Mouse (Mus musculus): ENCODE data around the gene Prkn. TPM values are rescaled to one million over a fixed set of nuclear protein-coding genes. Genes with fewer than 3 reads are reported as not detected.

Prkn gene
- polyA plus RNA-seq, 1 experiment from 2014 or later, result 2.4 TPM

DNA sequence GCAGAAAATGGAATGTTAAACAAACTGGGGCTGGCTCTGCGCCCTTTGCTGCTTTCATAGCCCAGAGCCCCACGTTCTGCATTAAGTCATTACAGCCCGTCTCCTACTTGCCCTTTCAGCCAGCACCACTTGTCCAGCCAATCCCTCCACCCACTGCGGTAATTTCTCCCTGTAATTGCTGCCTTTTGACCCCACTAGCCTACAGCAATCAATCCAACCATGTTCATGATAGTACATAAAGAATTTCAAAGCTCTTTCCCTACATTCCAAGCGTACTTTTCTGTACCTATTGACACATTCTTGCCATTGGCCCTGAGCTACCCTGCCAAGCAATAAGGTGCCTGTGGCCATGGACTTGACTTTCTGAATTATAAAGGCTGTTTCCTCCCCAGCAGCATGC, 881.7 kb downstream of the Prkn start:
- Histone ChIP-seq H3K9ac (no peak overlapping the region), H3K4me2 (replicated peaks) (no peak overlapping the region), H3K27me3 (no peaks in the 10 kb centered on the region), H3K4me3 (no peak overlapping the region), H3K4me1 (no peaks in the 10 kb centered on the region), H3K9me3 (replicated peaks) (no peaks in the 10 kb centered on the region), H3K27ac (no peak overlapping the region), H3K36me3 (no peaks in the 10 kb centered on the region)
- 75% methylated on average over 5 of the region's 5 CpGs for WGBS
- ATAC-seq (ENCODE audit: low FRiP score), result no peak

DNA sequence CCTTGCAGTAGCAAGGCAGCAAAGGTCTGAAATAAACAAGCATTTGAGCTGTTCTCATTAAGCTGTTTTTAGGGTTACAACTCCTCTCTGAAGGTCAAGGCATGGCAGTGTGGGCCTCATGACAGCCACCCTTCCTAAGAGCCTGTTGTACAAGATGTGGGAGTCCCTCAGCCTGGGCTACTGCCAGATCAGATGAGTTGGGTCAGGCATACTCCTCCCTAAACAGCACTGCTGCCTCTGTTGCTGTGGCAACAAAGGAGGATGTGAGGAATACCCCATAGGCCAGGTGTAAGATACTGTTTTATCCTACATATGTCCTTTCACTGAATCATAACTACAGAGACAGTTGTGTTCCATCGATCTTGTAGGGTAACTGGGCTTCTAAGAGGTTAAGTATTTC, 882.3 kb downstream of the Prkn start:
- no peak for ATAC-seq (ENCODE audit: low FRiP score)
- Histone ChIP-seq H3K27ac (no peak overlapping the region), H3K9me3 (replicated peaks) (no peaks in the 10 kb centered on the region), H3K4me1 (no peaks in the 10 kb centered on the region), H3K36me3 (no peaks in the 10 kb centered on the region), H3K9ac (no peak overlapping the region), H3K4me3 (no peak overlapping the region), H3K4me2 (replicated peaks) (no peak overlapping the region), H3K27me3 (no peaks in the 10 kb centered on the region)
- WGBS, result 88% methylated on average over 1 of the region's 1 CpGs

DNA sequence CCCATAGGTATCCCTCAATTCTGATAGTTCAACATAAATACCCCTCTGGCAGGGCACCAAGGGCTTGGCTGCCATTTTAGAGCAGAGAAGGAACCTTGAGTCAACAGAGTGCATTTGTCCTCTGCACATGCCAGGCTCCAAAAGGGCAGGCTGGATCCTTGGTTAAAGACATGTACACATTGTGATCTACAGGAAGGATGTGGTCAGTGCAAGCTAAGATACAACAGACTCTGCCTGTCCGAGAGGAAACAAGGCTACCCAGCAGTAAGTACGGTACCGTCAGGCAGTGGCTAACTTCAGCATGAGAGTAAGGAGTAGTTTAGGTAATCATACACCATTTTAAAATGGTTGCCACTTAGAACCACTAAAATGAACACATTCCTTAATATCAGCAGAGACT, 884.0 kb downstream of the Prkn start:
- Histone ChIP-seq H3K27me3 (no peaks in the 10 kb centered on the region), H3K4me3 (no peak overlapping the region), H3K4me2 (replicated peaks) (no peak overlapping the region), H3K27ac (no peak overlapping the region), H3K9ac (no peak overlapping the region), H3K36me3 (no peaks in the 10 kb centered on the region), H3K4me1 (no peaks in the 10 kb centered on the region), H3K9me3 (replicated peaks) (no peaks in the 10 kb centered on the region)
- 91% methylated on average over 3 of the region's 3 CpGs for WGBS
- no peak for ATAC-seq (ENCODE audit: low FRiP score)

DNA sequence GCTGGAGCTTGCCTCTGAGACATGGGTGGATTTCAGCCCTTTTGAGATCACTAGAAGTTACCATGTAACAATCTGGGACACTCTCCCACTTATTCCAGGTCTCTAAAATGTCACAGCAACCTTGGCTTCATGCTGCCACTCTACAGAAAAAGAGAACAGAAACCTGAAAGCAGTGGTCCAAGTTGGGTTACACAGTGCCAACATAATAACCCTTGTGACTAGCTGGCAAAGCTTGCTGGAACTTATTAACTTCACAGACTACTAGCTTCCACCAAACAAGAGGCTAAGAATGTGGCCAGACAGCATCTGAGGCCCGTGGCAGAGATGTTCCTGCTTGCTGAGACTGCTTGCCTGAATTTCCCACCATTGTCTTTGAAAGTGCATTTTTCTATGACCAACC, 886.9 kb downstream of the Prkn start:
- WGBS, result 48% methylated on average over 1 of the region's 1 CpGs
- H3K27me3 ChIP-seq, result no peaks in the 10 kb centered on the region
- H3K9ac ChIP-seq, result no peak overlapping the region
- no peaks in the 10 kb centered on the region for H3K36me3 ChIP-seq
- no peak overlapping the region for H3K4me3 ChIP-seq
- H3K4me1 ChIP-seq, result peaks cover 4% of the 10 kb centered on the region
- ATAC-seq (ENCODE audit: low FRiP score), result no peak
- no peaks in the 10 kb centered on the region for H3K9me3 ChIP-seq (replicated peaks)
- H3K27ac ChIP-seq, result no peak overlapping the region
- H3K4me2 ChIP-seq (replicated peaks), result no peak overlapping the region

DNA sequence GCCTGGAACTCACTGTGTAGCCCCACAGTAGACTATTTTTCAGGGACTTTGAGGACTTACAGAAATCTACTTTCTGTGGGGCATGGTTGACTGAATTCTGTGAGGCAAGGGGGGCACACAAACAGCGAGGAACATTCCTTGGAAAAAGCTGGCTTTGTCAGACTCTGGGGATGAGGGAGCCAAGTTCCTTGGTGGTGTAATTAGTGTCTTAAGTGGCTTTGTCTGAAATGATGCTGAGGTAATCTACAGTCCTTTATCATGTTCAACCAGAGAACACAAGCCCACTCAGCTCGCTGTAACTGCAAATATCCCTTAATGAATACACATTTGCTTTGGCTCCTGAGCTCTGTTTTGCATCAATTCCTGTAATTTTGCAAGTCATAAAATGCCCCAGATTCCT, 888.1 kb downstream of the Prkn start:
- no peaks in the 10 kb centered on the region for H3K9me3 ChIP-seq (replicated peaks)
- no peak overlapping the region for H3K4me3 ChIP-seq
- no peaks in the 10 kb centered on the region for H3K36me3 ChIP-seq
- no peak overlapping the region for H3K27ac ChIP-seq
- no peak overlapping the region for H3K9ac ChIP-seq
- H3K4me2 ChIP-seq (replicated peaks), result no peak overlapping the region
- no peak for ATAC-seq (ENCODE audit: low FRiP score)
- no peaks in the 10 kb centered on the region for H3K27me3 ChIP-seq
- H3K4me1 ChIP-seq, result peaks cover 4% of the 10 kb centered on the region
- 80% methylated on average over 2 of the region's 2 CpGs for WGBS

DNA sequence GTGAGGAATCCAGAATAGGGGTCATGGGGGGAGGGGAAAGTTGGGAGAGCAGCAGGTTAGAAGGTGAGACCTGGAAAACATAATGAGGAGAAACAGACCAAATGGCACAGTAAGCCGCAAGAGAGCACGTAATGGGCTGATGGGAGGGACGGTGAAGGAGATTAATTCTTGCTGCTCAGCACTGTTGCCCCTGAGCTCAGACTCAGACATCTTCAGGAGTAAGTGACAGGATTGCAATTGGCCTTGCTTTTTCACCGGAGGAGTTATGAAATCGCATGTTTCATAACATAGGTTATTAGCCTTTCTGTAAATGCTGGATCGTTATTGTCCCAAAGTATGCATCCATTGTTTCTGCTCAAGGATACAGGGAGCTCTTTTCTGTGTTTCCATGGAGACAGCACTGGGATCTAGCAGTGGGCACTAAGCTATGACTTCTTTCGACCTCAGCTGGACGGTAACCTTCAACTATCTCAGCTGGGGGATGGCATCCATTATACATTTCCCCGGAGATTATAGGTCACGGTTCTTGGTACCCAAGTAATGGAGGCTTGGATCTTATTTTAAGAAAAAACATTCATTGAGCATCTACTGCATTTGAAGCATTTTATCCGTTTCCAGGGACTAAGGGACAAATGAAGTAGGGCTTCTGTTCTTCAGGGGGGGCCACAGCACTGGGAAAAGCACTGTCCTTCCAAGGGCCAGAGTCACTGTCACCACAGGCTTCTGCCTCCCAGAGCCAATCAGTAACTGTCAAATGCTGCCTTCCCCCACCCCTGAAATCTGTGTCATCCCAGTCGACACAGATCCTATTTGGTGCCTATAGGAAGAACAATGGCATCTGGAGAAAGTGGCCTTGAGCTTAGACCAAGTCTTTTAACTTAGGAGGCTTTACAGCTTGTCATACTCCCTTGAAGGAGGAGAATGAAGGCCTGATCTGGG, 890.7 kb downstream of the Prkn start:
- Histone ChIP-seq H3K4me3 (no peak overlapping the region), H3K4me2 (replicated peaks) (no peak overlapping the region), H3K27me3 (no peaks in the 10 kb centered on the region), H3K4me1 (peaks cover 4% of the 10 kb centered on the region), H3K9ac (no peak overlapping the region), H3K36me3 (no peaks in the 10 kb centered on the region), H3K27ac (peak overlapping the region; percentile 56), H3K9me3 (replicated peaks) (no peaks in the 10 kb centered on the region)
- 49% methylated on average over 12 of the region's 12 CpGs for WGBS
- ATAC-seq (ENCODE audit: low FRiP score), result no peak

DNA sequence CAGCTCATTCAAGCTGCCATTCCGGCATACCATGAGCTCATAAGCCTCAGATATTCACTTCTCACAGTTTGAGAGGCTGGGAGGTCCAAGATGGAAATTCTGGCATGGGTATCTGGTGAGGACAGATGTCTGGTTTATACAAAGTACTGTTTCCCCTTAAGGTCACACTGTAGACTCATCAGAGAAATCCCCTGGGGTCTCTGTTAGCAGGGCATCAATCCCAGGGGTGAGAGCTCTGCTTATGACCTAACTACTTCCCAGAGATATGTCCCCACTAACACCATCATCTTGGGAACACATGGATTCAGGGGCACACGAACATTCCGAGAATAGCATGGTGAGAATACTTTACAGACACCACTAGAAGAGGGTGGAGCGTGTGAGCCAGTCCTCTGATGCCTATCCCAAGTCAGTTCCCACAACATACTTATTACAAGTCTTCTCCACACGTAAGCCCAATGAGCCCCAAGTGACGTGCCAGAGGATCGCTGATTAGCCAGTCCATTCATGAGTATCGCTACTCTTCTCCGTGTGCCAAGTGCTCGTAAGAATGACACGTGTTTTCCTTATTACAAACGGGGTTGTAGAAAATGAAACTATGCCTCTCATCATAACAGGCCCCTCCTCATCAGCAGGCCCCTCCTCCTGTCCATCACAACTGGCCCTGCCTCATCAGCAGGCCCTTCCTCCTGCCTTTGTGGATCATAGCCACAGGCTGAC, 895.1 kb downstream of the Prkn start:
- Histone ChIP-seq H3K36me3 (no peaks in the 10 kb centered on the region), H3K27ac (no peak overlapping the region), H3K9me3 (replicated peaks) (no peaks in the 10 kb centered on the region), H3K4me3 (no peak overlapping the region), H3K4me1 (peaks cover 4% of the 10 kb centered on the region), H3K4me2 (replicated peaks) (no peak overlapping the region), H3K9ac (no peak overlapping the region), H3K27me3 (no peaks in the 10 kb centered on the region)
- WGBS, result 90% methylated on average over 12 of the region's 12 CpGs
- ATAC-seq (ENCODE audit: low FRiP score), result no peak

DNA sequence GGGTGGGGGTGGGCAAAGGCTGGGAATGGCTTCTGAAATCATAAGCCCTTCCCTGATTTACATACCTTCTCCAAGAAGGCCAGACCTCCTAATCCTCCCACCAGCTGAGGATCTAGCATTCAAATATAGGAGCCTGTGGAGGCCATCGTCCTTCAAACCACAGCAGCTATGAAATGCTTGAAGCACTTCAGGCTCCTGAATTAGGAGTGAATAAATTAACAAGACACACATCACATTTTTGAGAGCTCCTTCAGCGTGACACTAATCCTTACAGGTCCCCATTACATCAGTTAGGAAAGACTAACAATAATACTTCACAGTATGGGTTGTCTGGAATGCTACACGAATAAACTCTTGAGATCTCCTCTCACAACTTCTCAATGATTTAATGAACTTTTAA, 896.3 kb downstream of the Prkn start:
- Histone ChIP-seq H3K9me3 (replicated peaks) (no peaks in the 10 kb centered on the region), H3K4me3 (no peak overlapping the region), H3K27ac (no peak overlapping the region), H3K4me1 (peaks cover 3% of the 10 kb centered on the region; the same call in 1 of the 2 replicates), H3K27me3 (no peaks in the 10 kb centered on the region), H3K4me2 (replicated peaks) (no peak overlapping the region), H3K36me3 (no peaks in the 10 kb centered on the region), H3K9ac (no peak overlapping the region)
- ATAC-seq (ENCODE audit: low FRiP score), result no peak
- 72% methylated on average over 3 of the region's 3 CpGs for WGBS

DNA sequence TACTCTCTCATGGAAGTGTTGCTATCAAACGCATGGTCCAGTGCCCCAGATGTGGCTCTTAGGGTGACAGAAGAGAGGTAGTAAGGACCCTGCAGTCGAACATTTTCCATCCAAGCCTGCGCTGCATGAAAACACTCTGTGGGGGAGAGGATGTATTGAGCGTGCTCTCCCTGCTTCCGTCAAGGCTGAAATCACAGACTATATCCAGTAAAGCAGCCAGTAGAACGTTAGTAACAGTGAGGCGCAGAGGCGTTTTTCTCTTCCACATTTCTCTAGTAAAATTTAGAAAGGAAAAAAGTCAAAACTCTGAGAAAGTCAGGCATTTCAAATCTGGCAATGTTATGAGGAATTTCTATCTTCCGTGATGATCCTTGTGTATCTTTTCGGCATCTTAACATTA, 897.7 kb downstream of the Prkn start:
- peaks cover 3% of the 10 kb centered on the region; the same call in 1 of the 2 replicates for H3K4me1 ChIP-seq
- WGBS, result 94% methylated on average over 10 of the region's 10 CpGs

DNA sequence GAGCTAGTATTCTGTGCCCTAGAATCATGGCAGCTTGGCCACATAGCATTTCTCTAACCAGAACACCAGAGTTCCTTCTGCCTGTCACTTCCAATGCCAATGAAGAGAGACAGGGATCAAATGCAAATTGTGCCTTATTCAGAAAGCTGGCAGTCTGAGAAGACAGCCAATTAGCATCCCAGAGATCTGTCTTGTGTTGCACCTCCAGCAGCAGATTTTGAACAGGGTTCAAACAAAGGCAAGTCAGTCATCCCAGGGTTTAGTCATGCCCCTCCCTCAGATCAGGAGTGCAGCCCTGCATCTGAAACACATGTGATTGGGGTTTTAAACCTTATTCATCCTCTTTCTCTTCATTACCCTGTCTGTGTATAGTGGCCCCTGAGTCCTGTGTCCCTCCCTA, 900.5 kb downstream of the Prkn start:
- Histone ChIP-seq H3K9me3 (replicated peaks) (no peaks in the 10 kb centered on the region), H3K4me3 (no peak overlapping the region), H3K27me3 (no peaks in the 10 kb centered on the region), H3K9ac (no peak overlapping the region), H3K4me2 (replicated peaks) (no peak overlapping the region), H3K36me3 (no peaks in the 10 kb centered on the region), H3K4me1 (peaks cover 3% of the 10 kb centered on the region; the same call in 1 of the 2 replicates), H3K27ac (no peak overlapping the region)
- ATAC-seq (ENCODE audit: low FRiP score), result no peak

More for the DNA sequence above, 897.7 kb downstream of the Prkn start:
- no peaks in the 10 kb centered on the region for H3K36me3 ChIP-seq
- H3K27ac ChIP-seq, result no peak overlapping the region
- no peak overlapping the region for H3K4me3 ChIP-seq
- H3K4me2 ChIP-seq (replicated peaks), result no peak overlapping the region
- ATAC-seq (ENCODE audit: low FRiP score), result no peak
- H3K9ac ChIP-seq, result no peak overlapping the region
- H3K9me3 ChIP-seq (replicated peaks), result no peaks in the 10 kb centered on the region
- no peaks in the 10 kb centered on the region for H3K27me3 ChIP-seq

DNA sequence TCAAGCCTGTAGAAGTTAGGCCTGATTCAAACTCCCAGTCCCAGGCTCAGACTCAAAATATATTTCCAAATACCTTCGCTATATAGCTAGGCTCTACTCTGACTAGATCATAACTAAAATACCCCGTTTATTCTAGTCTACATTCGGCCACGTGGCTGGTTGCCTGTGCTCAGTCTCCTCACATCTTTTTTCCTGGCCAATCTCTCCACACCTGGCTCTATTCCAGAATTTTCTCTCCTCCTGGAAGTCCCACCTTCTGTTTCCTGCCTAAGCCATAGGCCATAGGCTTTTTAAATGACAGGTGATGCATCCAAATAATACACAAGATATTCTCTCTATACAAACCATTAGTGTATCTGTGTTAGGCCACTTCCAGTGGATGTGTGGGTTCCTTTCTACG, 901.0 kb downstream of the Prkn start:
- H3K9me3 ChIP-seq (replicated peaks), result no peaks in the 10 kb centered on the region
- H3K36me3 ChIP-seq, result no peaks in the 10 kb centered on the region
- H3K4me3 ChIP-seq, result no peak overlapping the region

DNA sequence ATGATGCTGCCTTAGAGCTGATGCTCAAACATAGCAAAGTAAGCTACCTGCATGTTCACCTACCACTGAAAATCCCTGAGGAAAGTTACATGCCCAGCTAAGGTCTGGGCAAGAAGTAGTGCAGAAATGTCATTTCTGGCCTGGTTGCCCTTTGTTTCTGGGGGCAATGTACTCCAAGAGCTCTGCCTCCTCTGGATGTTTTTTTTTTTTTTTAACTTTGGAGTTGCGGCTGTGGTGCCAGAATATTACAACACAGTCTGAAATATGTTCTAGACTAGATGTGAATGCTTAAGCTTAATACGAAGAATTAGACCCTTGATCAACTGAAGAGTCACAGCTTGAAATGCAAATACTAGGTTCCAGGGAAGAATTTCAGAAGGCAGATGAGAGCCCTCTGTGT, 911.1 kb downstream of the Prkn start:
- no peak overlapping the region for H3K4me2 ChIP-seq (replicated peaks)
- no peak overlapping the region for H3K9ac ChIP-seq
- H3K36me3 ChIP-seq, result no peaks in the 10 kb centered on the region
- H3K4me3 ChIP-seq, result no peak overlapping the region
- no peaks in the 10 kb centered on the region for H3K9me3 ChIP-seq (replicated peaks)
- no peak overlapping the region for H3K27ac ChIP-seq
- no peaks in the 10 kb centered on the region for H3K4me1 ChIP-seq
- ATAC-seq (ENCODE audit: low FRiP score), result no peak
- no peaks in the 10 kb centered on the region for H3K27me3 ChIP-seq
- whole genome bisulfite sequencing, result 95% methylated on average over 2 of the region's 2 CpGs

More for the DNA sequence above, 901.0 kb downstream of the Prkn start:
- H3K4me1 ChIP-seq, result peaks cover 3% of the 10 kb centered on the region; the same call in 1 of the 2 replicates
- 93% methylated on average over 5 of the region's 5 CpGs for WGBS
- ATAC-seq (ENCODE audit: low FRiP score), result no peak
- H3K27ac ChIP-seq, result no peak overlapping the region
- H3K9ac ChIP-seq, result no peak overlapping the region
- no peak overlapping the region for H3K4me2 ChIP-seq (replicated peaks)
- H3K27me3 ChIP-seq, result no peaks in the 10 kb centered on the region

Data from hindbrain, embryonic 12.5 days (tissue).